Mouse (Mus musculus): ENCODE results near the gene Tpt1.
"Not testable (repeated sequence)": the region's sequence is repeated elsewhere in the genome, so short reads cannot be mapped to it uniquely, and the experiment has no call there.

The Tpt1 gene

GRCm38 (mm10) chr14:75844111-75844695, 690 bp upstream of the Tpt1 start:
- no peak for DNase-seq (ENCODE audit: low read depth, low spot score)

GRCm38 (mm10) chr14:75845698-75846115, 814 bp downstream of the Tpt1 start:
- peak; percentile 87 for DNase-seq (ENCODE audit: low read depth, low spot score)

- DNase-seq (ENCODE audit: low read depth, low spot score), result no peak
These were observed 2.8 kb downstream of the Tpt1 start for GRCm38 (mm10) chr14:75847669-75848068.

- DNase-seq (ENCODE audit: low read depth, low spot score), result no peak
These were observed 3.6 kb downstream of the Tpt1 start for GRCm38 (mm10) chr14:75848482-75848881.

GRCm38 (mm10) chr14:75849236-75849635, 4.3 kb downstream of the Tpt1 start:
- DNase-seq (ENCODE audit: low read depth, low spot score), result peak; percentile 40

GRCm38 (mm10) chr14:75849842-75850568, 5.1 kb downstream of the Tpt1 start:
- DNase-seq (ENCODE audit: low read depth, low spot score), result no peak

GRCm38 (mm10) chr14:75850819-75851218, 5.9 kb downstream of the Tpt1 start:
- DNase-seq (ENCODE audit: low read depth, low spot score), result no peak

- DNase-seq (ENCODE audit: low read depth, low spot score), result no peak
These were observed 7.1 kb downstream of the Tpt1 start for GRCm38 (mm10) chr14:75852016-75852415.

GRCm38 (mm10) chr14:75855263-75855992, 10.5 kb downstream of the Tpt1 start:
- DNase-seq (ENCODE audit: low read depth, low spot score), result peak; percentile 48

GRCm38 (mm10) chr14:75858181-75858580, 13.3 kb downstream of the Tpt1 start:
- DNase-seq (ENCODE audit: low read depth, low spot score), result no peak

GRCm38 (mm10) chr14:75859619-75860018, 14.7 kb downstream of the Tpt1 start:
- DNase-seq (ENCODE audit: low read depth, low spot score), result no peak

GRCm38 (mm10) chr14:75862701-75863100, 17.8 kb downstream of the Tpt1 start:
- peak; percentile 42 for DNase-seq (ENCODE audit: low read depth, low spot score)

- peak; percentile 87 for DNase-seq (ENCODE audit: low read depth, low spot score)
These were observed 18.9 kb downstream of the Tpt1 start for GRCm38 (mm10) chr14:75863549-75864409.

GRCm38 (mm10) chr14:75866706-75867333, 21.9 kb downstream of the Tpt1 start:
- DNase-seq (ENCODE audit: low read depth, low spot score), result no peak

GRCm38 (mm10) chr14:75868028-75868427, 23.1 kb downstream of the Tpt1 start:
- not testable (repeated sequence) for DNase-seq (ENCODE audit: low read depth, low spot score)

GRCm38 (mm10) chr14:75869769-75870363, 25.0 kb downstream of the Tpt1 start:
- DNase-seq (ENCODE audit: low read depth, low spot score), result no peak

- DNase-seq (ENCODE audit: low read depth, low spot score), result peak; percentile 64
These were observed 25.7 kb downstream of the Tpt1 start for GRCm38 (mm10) chr14:75870631-75871030.

GRCm38 (mm10) chr14:75871111-75871510, 26.2 kb downstream of the Tpt1 start:
- no peak for DNase-seq (ENCODE audit: low read depth, low spot score)

GRCm38 (mm10) chr14:75871750-75872149, 26.9 kb downstream of the Tpt1 start:
- DNase-seq (ENCODE audit: low read depth, low spot score), result peak; percentile 51

GRCm38 (mm10) chr14:75873612-75874011, 28.7 kb downstream of the Tpt1 start:
- no peak for DNase-seq (ENCODE audit: low read depth, low spot score)
